Mouse (Mus musculus): Measurements from ENCODE around the gene Fam107b. TPM values are rescaled to one million over a fixed set of nuclear protein-coding genes. Genes with fewer than 3 reads are reported as not detected.

Gene Fam107b
- polyA plus RNA-seq, 1 experiment from 2014 or later = 75.4 TPM

GRCm38 (mm10) chr2:3708621-3709020 is 138.3 kb downstream of the Fam107b start:
- Histone ChIP-seq H3K36me3 (ENCODE audit: control insufficient read depth, insufficient read depth, low read length) (no peaks in the 10 kb centered on the region), H3K4me2 (ENCODE audit: low read length) (no peak overlapping the region), H3K27me3 (replicated peaks; ENCODE audit: control insufficient read depth, insufficient read depth, low read length) (no peaks in the 10 kb centered on the region), H3K9me3 (replicated peaks; ENCODE audit: control insufficient read depth, low read length) (no peaks in the 10 kb centered on the region), H3K4me1 (ENCODE audit: control insufficient read depth, insufficient read depth, low read length) (no peaks in the 10 kb centered on the region), H3K27ac (ENCODE audit: low read depth, low read length) (no peak overlapping the region), H3K9ac (ENCODE audit: low read length) (no peak overlapping the region), H3K4me3 (ENCODE audit: low read depth, low read length) (no peak overlapping the region)
- WGBS = 96% methylated on average over 4 of the region's 4 CpGs
- ATAC-seq = no peak
- no peak for DNase-seq (ENCODE audit: low spot score)

- 91% methylated on average over 2 of the region's 2 CpGs for WGBS
- Histone ChIP-seq H3K4me1 (ENCODE audit: control insufficient read depth, insufficient read depth, low read length) (peaks cover 4% of the 10 kb centered on the region; the same call in 1 of the 2 replicates), H3K36me3 (ENCODE audit: control insufficient read depth, insufficient read depth, low read length) (no peaks in the 10 kb centered on the region), H3K4me3 (ENCODE audit: low read depth, low read length) (no peak overlapping the region), H3K9ac (ENCODE audit: low read length) (no peak overlapping the region), H3K27me3 (replicated peaks; ENCODE audit: control insufficient read depth, insufficient read depth, low read length) (no peaks in the 10 kb centered on the region), H3K27ac (ENCODE audit: low read depth, low read length) (no peak overlapping the region), H3K9me3 (replicated peaks; ENCODE audit: control insufficient read depth, low read length) (no peaks in the 10 kb centered on the region), H3K4me2 (ENCODE audit: low read length) (no peak overlapping the region)
- DNase-seq (ENCODE audit: low spot score) = no peak
- no peak for ATAC-seq
These were observed 139.6 kb downstream of the Fam107b start for GRCm38 (mm10) chr2:3709882-3710281.

GRCm38 (mm10) chr2:3710521-3710920 is 140.2 kb downstream of the Fam107b start:
- peaks cover 7% of the 10 kb centered on the region; the same call in 1 of the 2 replicates for H3K4me1 ChIP-seq (ENCODE audit: control insufficient read depth, insufficient read depth, low read length)
- H3K9ac ChIP-seq (ENCODE audit: low read length) = no peak overlapping the region
- no peak overlapping the region for H3K4me2 ChIP-seq (ENCODE audit: low read length)
- ATAC-seq = no peak
- H3K4me3 ChIP-seq (ENCODE audit: low read depth, low read length) = no peak overlapping the region
- no peak for DNase-seq (ENCODE audit: low spot score)
- H3K27me3 ChIP-seq (replicated peaks; ENCODE audit: control insufficient read depth, insufficient read depth, low read length) = no peaks in the 10 kb centered on the region
- no peaks in the 10 kb centered on the region for H3K9me3 ChIP-seq (replicated peaks; ENCODE audit: control insufficient read depth, low read length)
- WGBS = 87% methylated on average over 3 of the region's 3 CpGs
- H3K36me3 ChIP-seq (ENCODE audit: control insufficient read depth, insufficient read depth, low read length) = no peaks in the 10 kb centered on the region
- H3K27ac ChIP-seq (ENCODE audit: low read depth, low read length) = no peak overlapping the region

DNA sequence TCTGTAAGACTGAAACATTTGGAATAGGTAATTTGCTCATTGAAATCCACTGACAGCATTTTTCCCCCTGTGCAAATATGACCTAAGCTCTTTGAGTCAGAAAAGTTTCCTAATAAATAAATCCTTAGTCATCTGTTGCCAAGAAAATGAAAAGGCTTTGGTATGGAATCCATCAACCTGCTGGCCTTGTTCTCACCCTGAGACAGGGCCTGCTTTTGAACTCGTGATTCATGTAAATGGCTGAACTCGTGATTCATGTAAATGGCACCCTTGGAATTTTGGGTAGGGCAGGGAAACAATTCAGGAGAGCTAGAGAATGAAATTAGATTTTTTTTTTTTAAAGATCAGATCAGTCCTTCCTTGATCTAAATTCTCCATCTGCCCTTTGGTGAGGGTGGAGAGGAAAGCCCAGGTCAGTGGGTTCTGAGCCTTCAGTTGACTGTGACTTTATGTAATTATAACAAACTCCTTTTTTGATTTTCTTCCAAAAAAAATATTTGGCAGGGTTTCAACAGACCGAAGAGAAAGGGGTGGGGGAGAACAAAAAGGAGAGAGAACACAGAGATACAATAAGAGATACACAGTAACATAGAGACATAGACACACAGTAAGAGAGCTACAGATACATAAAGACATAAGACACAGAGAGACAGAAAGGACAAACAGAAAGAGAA is 142.2 kb downstream of the Fam107b start:
- H3K4me3 ChIP-seq (ENCODE audit: low read depth, low read length) = no peak overlapping the region
- no peak overlapping the region for H3K27ac ChIP-seq (ENCODE audit: low read depth, low read length)
- H3K4me2 ChIP-seq (ENCODE audit: low read length) = peak overlapping the region; percentile 73; the same call in 1 of the 2 replicates
- no peaks in the 10 kb centered on the region for H3K27me3 ChIP-seq (replicated peaks; ENCODE audit: control insufficient read depth, insufficient read depth, low read length)
- peaks cover 23% of the 10 kb centered on the region; the same call in 1 of the 2 replicates for H3K4me1 ChIP-seq (ENCODE audit: control insufficient read depth, insufficient read depth, low read length)
- 53% methylated on average over 3 of the region's 3 CpGs for WGBS
- H3K9me3 ChIP-seq (replicated peaks; ENCODE audit: control insufficient read depth, low read length) = no peaks in the 10 kb centered on the region
- ATAC-seq (peak; percentile 10), DNase-seq (ENCODE audit: low spot score) (no peak)
- no peaks in the 10 kb centered on the region for H3K36me3 ChIP-seq (ENCODE audit: control insufficient read depth, insufficient read depth, low read length)
- no peak overlapping the region for H3K9ac ChIP-seq (ENCODE audit: low read length)

DNA sequence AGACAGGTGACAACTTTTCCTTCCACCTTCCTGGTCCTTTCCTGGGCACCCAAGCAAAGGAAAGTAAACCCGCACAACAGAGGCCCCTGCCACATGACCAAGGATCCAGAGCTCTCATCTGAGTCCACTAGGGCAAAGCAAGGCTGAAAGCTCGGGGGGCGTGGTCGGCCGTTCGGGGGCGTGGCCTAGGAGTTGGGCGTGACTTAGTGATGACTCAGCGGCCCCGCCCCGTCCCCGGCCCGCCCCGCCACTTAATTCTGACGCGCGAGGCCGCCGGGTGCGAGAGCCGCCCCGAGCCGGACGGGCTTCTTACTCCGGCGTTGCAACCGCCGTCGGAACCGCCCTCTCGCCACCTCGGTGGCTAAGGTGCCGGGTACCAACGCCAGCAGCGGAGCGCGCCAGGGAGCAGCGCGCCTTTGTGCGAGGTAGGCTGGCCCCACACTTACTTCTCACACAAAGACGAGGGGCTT is 143.0 kb downstream of the Fam107b start:
- WGBS = under 1% methylated on average over 41 of the region's 41 CpGs
- ATAC-seq = peak; percentile 95

DNA sequence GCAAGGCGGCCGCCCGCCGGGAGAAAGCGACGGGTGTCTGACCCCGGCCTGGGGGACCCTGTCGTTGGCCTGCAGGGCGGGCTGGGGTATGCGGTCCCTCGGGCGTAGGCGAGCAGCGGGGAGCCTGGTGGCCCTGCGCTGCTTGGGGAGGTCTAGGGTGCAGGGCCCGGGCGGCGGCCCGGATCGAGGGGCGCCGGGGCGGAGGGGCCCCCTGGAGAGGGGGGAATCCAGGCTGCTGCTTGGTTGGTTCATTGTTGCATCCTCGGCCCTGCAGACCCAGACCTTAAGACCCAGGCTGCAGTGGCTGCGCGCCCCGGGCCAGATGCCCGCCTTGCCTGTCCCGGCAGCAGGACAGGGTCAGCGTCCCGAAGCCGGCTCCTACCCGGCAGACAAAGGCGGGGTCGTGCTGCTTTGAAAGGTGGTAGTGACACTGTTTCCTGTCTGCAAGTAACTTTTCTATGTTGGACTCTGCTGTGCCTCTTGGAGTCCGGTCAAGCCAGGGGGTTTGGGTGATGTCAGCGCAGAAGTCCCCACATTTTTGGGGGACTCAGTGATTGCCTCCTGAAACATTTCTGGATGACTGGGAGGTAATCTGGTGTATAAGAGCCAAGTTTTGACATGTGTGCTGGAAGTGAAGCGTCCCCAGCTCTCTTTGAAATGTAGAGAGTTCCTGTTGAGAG is 143.5 kb downstream of the Fam107b start:
- no peaks in the 10 kb centered on the region for H3K9me3 ChIP-seq (replicated peaks; ENCODE audit: control insufficient read depth, low read length)
- H3K4me1 ChIP-seq (ENCODE audit: control insufficient read depth, insufficient read depth, low read length) = peaks cover 23% of the 10 kb centered on the region; the same call in 1 of the 2 replicates
- H3K4me3 ChIP-seq (ENCODE audit: low read depth, low read length) = peak overlapping the region; percentile 99
- peak overlapping the region; percentile 81 for H3K27ac ChIP-seq (ENCODE audit: low read depth, low read length)
- H3K27me3 ChIP-seq (replicated peaks; ENCODE audit: control insufficient read depth, insufficient read depth, low read length) = no peaks in the 10 kb centered on the region
- H3K9ac ChIP-seq (ENCODE audit: low read length) = peak overlapping the region; percentile 99
- peak overlapping the region; percentile 73 for H3K4me2 ChIP-seq (ENCODE audit: low read length)
- no peaks in the 10 kb centered on the region for H3K36me3 ChIP-seq (ENCODE audit: control insufficient read depth, insufficient read depth, low read length)
- DNase-seq (ENCODE audit: low spot score) (peak; percentile 39), ATAC-seq (peak; percentile 78)
- WGBS = under 1% methylated on average over 37 of the region's 38 CpGs

More for the DNA sequence above, 143.0 kb downstream of the Fam107b start:
- H3K36me3 ChIP-seq (ENCODE audit: control insufficient read depth, insufficient read depth, low read length) = no peaks in the 10 kb centered on the region
- peak; percentile 93 for DNase-seq (ENCODE audit: low spot score)
- H3K4me1 ChIP-seq (ENCODE audit: control insufficient read depth, insufficient read depth, low read length) = peaks cover 23% of the 10 kb centered on the region; the same call in 1 of the 2 replicates
- no peaks in the 10 kb centered on the region for H3K9me3 ChIP-seq (replicated peaks; ENCODE audit: control insufficient read depth, low read length)
- peak overlapping the region; percentile 81 for H3K27ac ChIP-seq (ENCODE audit: low read depth, low read length)
- peak overlapping the region; percentile 73 for H3K4me2 ChIP-seq (ENCODE audit: low read length)
- no peaks in the 10 kb centered on the region for H3K27me3 ChIP-seq (replicated peaks; ENCODE audit: control insufficient read depth, insufficient read depth, low read length)
- peak overlapping the region; percentile 99 for H3K9ac ChIP-seq (ENCODE audit: low read length)
- H3K4me3 ChIP-seq (ENCODE audit: low read depth, low read length) = peak overlapping the region; percentile 99

DNA sequence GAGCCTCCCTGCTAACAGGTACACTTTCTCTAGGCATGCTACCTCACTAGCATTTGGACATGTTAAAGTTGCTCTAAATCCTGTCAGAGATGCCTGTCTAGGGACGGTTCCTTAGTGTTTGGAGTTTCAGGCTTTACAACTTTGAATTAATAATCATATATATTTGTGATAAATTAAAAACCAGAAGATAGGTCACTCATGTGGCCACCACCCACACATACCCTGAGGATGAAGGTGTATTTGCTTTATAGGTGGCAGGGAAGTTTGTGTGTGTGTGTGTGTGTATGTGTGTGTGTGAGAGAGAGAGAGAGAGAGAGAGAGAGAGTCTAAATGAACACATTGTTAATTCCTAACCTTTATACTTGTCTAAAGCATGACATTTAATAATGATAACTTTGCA is 144.2 kb downstream of the Fam107b start:
- Histone ChIP-seq H3K9me3 (replicated peaks; ENCODE audit: control insufficient read depth, low read length) (no peaks in the 10 kb centered on the region), H3K4me2 (ENCODE audit: low read length) (peak overlapping the region; percentile 73), H3K27ac (ENCODE audit: low read depth, low read length) (no peak overlapping the region), H3K27me3 (replicated peaks; ENCODE audit: control insufficient read depth, insufficient read depth, low read length) (no peaks in the 10 kb centered on the region), H3K4me3 (ENCODE audit: low read depth, low read length) (peak overlapping the region; percentile 99), H3K9ac (ENCODE audit: low read length) (peak overlapping the region; percentile 99), H3K4me1 (ENCODE audit: control insufficient read depth, insufficient read depth, low read length) (peaks cover 23% of the 10 kb centered on the region; the same call in 1 of the 2 replicates), H3K36me3 (ENCODE audit: control insufficient read depth, insufficient read depth, low read length) (no peaks in the 10 kb centered on the region)
- WGBS = 31% methylated on average over 1 of the region's 1 CpGs
- DNase-seq (ENCODE audit: low spot score) = no peak
- ATAC-seq = no peak

GRCm38 (mm10) chr2:3715424-3715823 is 145.1 kb downstream of the Fam107b start:
- H3K9me3 ChIP-seq (replicated peaks; ENCODE audit: control insufficient read depth, low read length) = no peaks in the 10 kb centered on the region
- DNase-seq (ENCODE audit: low spot score) (no peak), ATAC-seq (no peak)
- H3K4me2 ChIP-seq (ENCODE audit: low read length) = peak overlapping the region; percentile 14; the same call in 1 of the 2 replicates
- H3K4me1 ChIP-seq (ENCODE audit: control insufficient read depth, insufficient read depth, low read length) = peaks cover 23% of the 10 kb centered on the region; the same call in 1 of the 2 replicates
- H3K4me3 ChIP-seq (ENCODE audit: low read depth, low read length) = no peak overlapping the region
- 67% methylated on average over 3 of the region's 3 CpGs for WGBS
- H3K9ac ChIP-seq (ENCODE audit: low read length) = peak overlapping the region; percentile 33; the same call in 1 of the 2 replicates
- H3K36me3 ChIP-seq (ENCODE audit: control insufficient read depth, insufficient read depth, low read length) = no peaks in the 10 kb centered on the region
- no peak overlapping the region for H3K27ac ChIP-seq (ENCODE audit: low read depth, low read length)
- H3K27me3 ChIP-seq (replicated peaks; ENCODE audit: control insufficient read depth, insufficient read depth, low read length) = no peaks in the 10 kb centered on the region

GRCm38 (mm10) chr2:3717268-3717667 is 147.0 kb downstream of the Fam107b start:
- H3K9me3 ChIP-seq (replicated peaks; ENCODE audit: control insufficient read depth, low read length) = no peaks in the 10 kb centered on the region
- no peaks in the 10 kb centered on the region for H3K36me3 ChIP-seq (ENCODE audit: control insufficient read depth, insufficient read depth, low read length)
- ATAC-seq (no peak), DNase-seq (ENCODE audit: low spot score) (no peak)
- 74% methylated on average over 5 of the region's 5 CpGs for WGBS
- H3K27ac ChIP-seq (ENCODE audit: low read depth, low read length) = no peak overlapping the region
- no peaks in the 10 kb centered on the region for H3K27me3 ChIP-seq (replicated peaks; ENCODE audit: control insufficient read depth, insufficient read depth, low read length)
- H3K9ac ChIP-seq (ENCODE audit: low read length) = no peak overlapping the region
- H3K4me2 ChIP-seq (ENCODE audit: low read length) = no peak overlapping the region
- peaks cover 25% of the 10 kb centered on the region; the same call in 1 of the 2 replicates for H3K4me1 ChIP-seq (ENCODE audit: control insufficient read depth, insufficient read depth, low read length)
- no peak overlapping the region for H3K4me3 ChIP-seq (ENCODE audit: low read depth, low read length)
